28 mouse cellular contexts compared by ENCODE assay signal in genomic region chr4:43423267-43423934, GRCm38 (mm10). TPM values are rescaled to one million over a fixed set of nuclear protein-coding genes. Genes with fewer than 3 reads are reported as not detected.
DNase-seq lines count a peak whose midpoint lies in the region; ATAC-seq and TF ChIP-seq lines count a peak whose summit lies in the region.
"Had no signal": no experiment of that assay in that cellular context is flagged by ENCODE, and none has a peak within 500 bp of the region (broad histone marks: within the 10 kb centered on the region; RNA-seq: fewer than 3 reads in every experiment).

No protein-coding gene starts in this region.

- peak; percentile 26 for DNase-seq in gastrocnemius, adult 18-20 months (ENCODE audit: low spot score)
- no peak for DNase-seq in gastrocnemius, adult 8-10 months (ENCODE audit: low spot score in 2 of 2)
- DNase-seq in liver, postnatal 0 days = peak; percentile 66
- DNase-seq in liver = no peak
- DNase-seq in kidney, postnatal 25 days = peak; percentile 79 to 90
- no peak for DNase-seq in left cerebral cortex, postnatal 36 days (ENCODE audit: low spot score in 2 of 2)
- DNase-seq: cerebellum, adult 11-12 months; cerebellum, postnatal 14 days; embryo, embryonic 11 days; heart, postnatal 4 days; layer of hippocampus, adult 9-11 months; lung, postnatal 10 days; right cerebral cortex, adult 18-20 months; thymus, postnatal 14 days had no signal

- ATAC-seq in intestine, postnatal 0 days = no peak
- no peak for ATAC-seq in intestine, embryonic 16.5 days
- ATAC-seq in liver, postnatal 0 days = peak; percentile 80
- ATAC-seq: forebrain, embryonic 16.5 days; hindbrain, embryonic 16.5 days had no signal

- H3K36me3 ChIP-seq in intestine, postnatal 0 days (ENCODE audit: control insufficient read depth, insufficient read depth) = peaks cover 62% of the 10 kb centered on the region
- H3K36me3 ChIP-seq in intestine, embryonic 16.5 days (ENCODE audit: control insufficient read depth, insufficient read depth, low read length) = peaks cover 36% of the 10 kb centered on the region
- peaks cover 31% of the 10 kb centered on the region for H3K36me3 ChIP-seq in liver, postnatal 0 days (replicated peaks; ENCODE audit: insufficient read depth, low read length)

- no peak for TF ChIP-seq CTCF in intestine, postnatal 0 days (IDR thresholded peaks at IDR 0.05; ENCODE audit: low read depth)
- TF ChIP-seq CTCF in liver, postnatal 0 days (IDR thresholded peaks at IDR 0.05; ENCODE audit: low read depth) = no peak

- no peak overlapping the region for H3K4me3 ChIP-seq in intestine, postnatal 0 days (ENCODE audit: low read depth, low read length)
- no peak overlapping the region for H3K4me3 ChIP-seq in intestine, embryonic 16.5 days (ENCODE audit: low read length)
- H3K4me3 ChIP-seq in liver, postnatal 0 days (ENCODE audit: low read depth, low read length) = no peak overlapping the region
- H3K4me3 ChIP-seq: left cerebral cortex, adult 2 months; limb, embryonic 10.5 days; midbrain, embryonic 12.5 days had no signal

- intact Hi-C loops in left cerebral cortex, postnatal 36 days (cut with DNase I) = loop anchor here (5.0 kb wide), 1 partner anchor 376 kb away; the partner anchor contains the start of gene Fam214b

- no peaks in the 10 kb centered on the region for H3K4me1 ChIP-seq in intestine, postnatal 0 days (replicated peaks; ENCODE audit: control insufficient read depth, insufficient read depth, low read length)
- H3K4me1 ChIP-seq in intestine, embryonic 16.5 days (ENCODE audit: control insufficient read depth, insufficient read depth, low read length) = peaks cover 15% of the 10 kb centered on the region
- H3K4me1 ChIP-seq in liver, postnatal 0 days (ENCODE audit: insufficient read depth) = peaks cover 10% of the 10 kb centered on the region

- no peaks in the 10 kb centered on the region for H3K9me3 ChIP-seq in intestine, postnatal 0 days (ENCODE audit: control insufficient read depth)
- H3K9me3 ChIP-seq in intestine, embryonic 16.5 days (ENCODE audit: control insufficient read depth, low read length) = no peaks in the 10 kb centered on the region
- no peaks in the 10 kb centered on the region for H3K9me3 ChIP-seq in liver, postnatal 0 days (ENCODE audit: low read length)
- H3K9me3 ChIP-seq: limb, embryonic 10.5 days; midbrain, embryonic 12.5 days had no signal

- peak; percentile 55; the same call in 1 of the 2 replicates for TF ChIP-seq EP300 in liver, postnatal 0 days (IDR thresholded peaks at IDR 0.05; ENCODE audit: low read depth)

- no peak overlapping the region for H3K9ac ChIP-seq in intestine, postnatal 0 days (ENCODE audit: low read depth, low read length)
- no peak overlapping the region for H3K9ac ChIP-seq in intestine, embryonic 16.5 days (ENCODE audit: low read depth, low read length)
- H3K9ac ChIP-seq in liver, postnatal 0 days (replicated peaks) = no peak overlapping the region
- H3K9ac ChIP-seq: liver, embryonic 14.5 days; midbrain, embryonic 12.5 days had no signal

- 89% methylated on average over 20 of the region's 20 CpGs for WGBS in intestine, postnatal 0 days
- whole genome bisulfite sequencing in intestine, embryonic 16.5 days = 92% methylated on average over 20 of the region's 20 CpGs
- 76% methylated on average over 20 of the region's 20 CpGs for WGBS in liver, postnatal 0 days (ENCODE audit: insufficient replicate concordance)

- no peaks in the 10 kb centered on the region for H3K27me3 ChIP-seq in intestine, postnatal 0 days (replicated peaks; ENCODE audit: control insufficient read depth, insufficient read depth, low read length)
- peaks cover 3% of the 10 kb centered on the region; the same call in 1 of the 2 replicates for H3K27me3 ChIP-seq in intestine, embryonic 16.5 days (replicated peaks; ENCODE audit: control insufficient read depth, insufficient read depth, low read length)
- peaks cover 37% of the 10 kb centered on the region for H3K27me3 ChIP-seq in liver, postnatal 0 days (ENCODE audit: insufficient read depth, low read length)

- H3K4me2 ChIP-seq in intestine, postnatal 0 days (replicated peaks; ENCODE audit: low read depth) = no peak overlapping the region
- H3K4me2 ChIP-seq in intestine, embryonic 16.5 days (ENCODE audit: low read depth, low read length) = no peak overlapping the region
- no peak overlapping the region for H3K4me2 ChIP-seq in liver, postnatal 0 days (ENCODE audit: low read depth, low read length)
- H3K4me2 ChIP-seq: heart, embryonic 11.5 days; midbrain, embryonic 12.5 days had no signal

- peak overlapping the region; percentile 46; the same call in 1 of the 2 replicates for H3K27ac ChIP-seq in intestine, postnatal 0 days (ENCODE audit: low read depth, low read length)
- H3K27ac ChIP-seq in intestine, embryonic 16.5 days (ENCODE audit: low read length) = no peak overlapping the region
- peak overlapping the region; percentile 65 for H3K27ac ChIP-seq in liver, postnatal 0 days (ENCODE audit: low read depth)
- H3K27ac ChIP-seq: kidney, postnatal 0 days; left cerebral cortex, adult 2 months; limb, embryonic 10.5 days; liver, embryonic 14.5 days; midbrain, embryonic 12.5 days; stomach, postnatal 0 days had no signal

RNA-seq across cellular contexts. Expression of gene Fam166b, which starts 5.5 kb away (rescaled TPM):
- total RNA-seq in gastrocnemius, adult 18-20 months (2021) = not detected
- total RNA-seq in gastrocnemius, adult 8-10 months (2022) = not detected
- polyA plus RNA-seq in intestine, postnatal 0 days (2015; fragmentation: Nextera tagmentation; extraction: Ambion mirVana) = 0.16 TPM in 1 of 2 replicates, not detected in the other
- 0.10 and 0.24 TPM in 2 replicates for polyA plus RNA-seq in intestine, embryonic 16.5 days (2015; fragmentation: Nextera tagmentation; extraction: Ambion mirVana)
- polyA plus RNA-seq in liver, postnatal 0 days (2015; fragmentation: Nextera tagmentation; extraction: Ambion mirVana) = 0.14 TPM in 1 of 2 replicates, not detected in the other
- 1 to 10 TPM in 1 of 2 experiments, under 1 TPM in 1; 0.69 to 1.4 TPM for total RNA-seq in left cerebral cortex, postnatal 36 days (2021)
- total RNA-seq: CH12.LX; heart, postnatal 4 days; megakaryocyte progenitor cell, adult 5-6 weeks; MEL had no signal
- polyA plus RNA-seq: liver, embryonic 14.5 days had no signal

RNA-seq across cellular contexts. Expression of gene Tesk1, which starts 18.3 kb away (rescaled TPM):
- 10 to 100 TPM; 56.2 to 60.8 TPM for total RNA-seq in gastrocnemius, adult 18-20 months (2021)
- total RNA-seq in gastrocnemius, adult 8-10 months (2022) = 10 to 100 TPM; 53.4 to 69.3 (median 59.4) TPM
- polyA plus RNA-seq in intestine, postnatal 0 days (2015; fragmentation: Nextera tagmentation; extraction: Ambion mirVana) = 4.6 and 4.7 TPM in 2 replicates
- 1.7 and 2.2 TPM in 2 replicates for polyA plus RNA-seq in intestine, embryonic 16.5 days (2015; fragmentation: Nextera tagmentation; extraction: Ambion mirVana)
- 1.2 TPM in 2 replicates for polyA plus RNA-seq in liver, postnatal 0 days (2015; fragmentation: Nextera tagmentation; extraction: Ambion mirVana)
- 10 to 100 TPM; 87.8 to 92.9 TPM for total RNA-seq in left cerebral cortex, postnatal 36 days (2021)

RNA-seq across cellular contexts. Expression of gene Cd72, which starts 31.0 kb away (rescaled TPM):
- under 1 TPM in 1 of 2 experiments, not detected in 1; 0.21 TPM for total RNA-seq in gastrocnemius, adult 18-20 months (2021)
- total RNA-seq in gastrocnemius, adult 8-10 months (2022) = not detected
- 3.2 and 3.7 TPM in 2 replicates for polyA plus RNA-seq in intestine, postnatal 0 days (2015; fragmentation: Nextera tagmentation; extraction: Ambion mirVana)
- polyA plus RNA-seq in intestine, embryonic 16.5 days (2015; fragmentation: Nextera tagmentation; extraction: Ambion mirVana) = 2.5 and 2.6 TPM in 2 replicates
- polyA plus RNA-seq in liver, postnatal 0 days (2015; fragmentation: Nextera tagmentation; extraction: Ambion mirVana) = 9.9 and 10.4 TPM in 2 replicates
- total RNA-seq in left cerebral cortex, postnatal 36 days (2021) = 1 to 10 TPM in 1 of 2 experiments, under 1 TPM in 1; 0.59 to 1.2 TPM

RNA-seq across cellular contexts. Expression of gene Rusc2, which starts 41.6 kb away (rescaled TPM):
- total RNA-seq in gastrocnemius, adult 18-20 months (2021) = 10 to 100 TPM; 28.5 to 36.3 TPM
- 10 to 100 TPM; 21.5 to 25.4 (median 23.3) TPM for total RNA-seq in gastrocnemius, adult 8-10 months (2022)
- 11.9 and 12.1 TPM in 2 replicates for polyA plus RNA-seq in intestine, postnatal 0 days (2015; fragmentation: Nextera tagmentation; extraction: Ambion mirVana)
- polyA plus RNA-seq in intestine, embryonic 16.5 days (2015; fragmentation: Nextera tagmentation; extraction: Ambion mirVana) = 11.8 and 13.0 TPM in 2 replicates
- polyA plus RNA-seq in liver, postnatal 0 days (2015; fragmentation: Nextera tagmentation; extraction: Ambion mirVana) = 1.9 and 2.1 TPM in 2 replicates
- total RNA-seq in left cerebral cortex, postnatal 36 days (2021) = 100 to 1,000 TPM; 135 TPM
- total RNA-seq: CH12.LX had no signal

Comparison
In these comparisons a context has a peak if more than half of its experiments do, and no peak if none do; other contexts are left out.
1. DNase-seq: peak in gastrocnemius, adult 18-20 months (single experiment), liver, postnatal 0 days (single experiment) and kidney, postnatal 25 days (2 of 2); none in gastrocnemius, adult 8-10 months (0 of 2), liver (single experiment) and left cerebral cortex, postnatal 36 days (0 of 2).